Mouse (Mus musculus): ENCODE data around the gene Dpp10.

The Dpp10 gene

GRCm38 (mm10) chr1:124044925-124045640, at the start of gene Dpp10:
Gene Dpp10 (minus strand): TSS chr1:124045559.
- peak; percentile 41 for DNase-seq

DNA sequence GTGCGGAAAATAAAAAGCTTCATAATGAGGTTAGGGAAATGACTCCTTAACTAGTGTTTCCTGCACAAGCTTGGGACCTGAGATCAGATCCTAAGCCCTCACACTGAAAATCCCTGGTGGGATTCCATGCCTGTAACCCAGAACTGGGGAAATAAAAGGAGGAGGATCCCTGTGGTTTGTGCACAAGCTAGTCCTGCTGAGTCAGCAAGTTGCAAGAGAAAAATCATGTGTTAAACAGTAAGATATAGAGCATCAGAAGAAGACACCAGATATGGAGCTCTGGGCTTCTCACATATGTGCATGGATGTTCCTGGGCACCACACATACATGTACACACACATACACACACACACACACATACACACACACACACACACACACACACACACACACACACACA, 3.2 kb upstream of the Dpp10 start:
- DNase-seq: no peak

- DNase-seq: peak; percentile 58
These were observed 472 bp upstream of the Dpp10 start for GRCm38 (mm10) chr1:124045761-124046300.

GRCm38 (mm10) chr1:124044161-124044560, 1.2 kb downstream of the Dpp10 start:
- peak; percentile 25 for DNase-seq

DNA sequence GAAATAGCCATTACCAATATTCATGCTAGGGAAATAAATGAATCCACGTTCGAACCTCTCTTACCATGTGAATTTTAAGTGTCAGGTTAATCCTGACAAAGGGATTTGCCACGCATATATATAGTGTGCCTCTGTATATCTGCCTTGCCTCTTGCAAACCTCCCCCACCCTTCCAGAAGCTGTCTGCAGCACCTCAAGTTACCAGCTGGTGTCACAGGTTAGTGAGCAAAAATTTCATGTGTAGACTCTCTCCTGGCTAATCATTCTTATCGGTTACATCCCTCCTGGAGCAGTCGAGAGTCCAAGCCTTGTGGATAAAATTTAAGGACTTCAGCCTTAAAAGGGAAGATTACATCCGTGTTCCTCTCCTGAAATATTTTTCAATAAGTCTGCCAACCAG, 1.9 kb downstream of the Dpp10 start:
- no peak for DNase-seq

DNA sequence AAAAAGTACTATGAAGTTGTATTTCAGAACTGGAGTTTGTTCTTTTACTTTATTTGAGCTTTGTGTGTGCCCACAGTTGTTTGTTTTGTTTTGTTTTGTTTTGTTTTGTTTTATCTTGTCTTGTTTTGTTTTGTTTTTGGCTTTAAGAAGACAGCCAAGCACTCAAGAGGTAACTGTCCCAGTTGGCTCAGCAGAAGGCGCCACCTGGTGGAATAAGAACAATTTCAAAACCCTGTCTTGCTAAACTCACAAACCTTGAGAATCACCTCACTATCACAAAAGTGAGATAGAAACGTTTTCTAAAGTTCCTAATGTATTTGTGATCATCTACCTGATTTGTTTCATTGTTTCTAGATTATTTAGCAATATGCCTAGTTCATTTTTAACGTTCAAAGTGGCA, 3.8 kb downstream of the Dpp10 start:
- peak; percentile 42 for DNase-seq

GRCm38 (mm10) chr1:124035306-124035990, 9.9 kb downstream of the Dpp10 start:
- no peak for DNase-seq

DNA sequence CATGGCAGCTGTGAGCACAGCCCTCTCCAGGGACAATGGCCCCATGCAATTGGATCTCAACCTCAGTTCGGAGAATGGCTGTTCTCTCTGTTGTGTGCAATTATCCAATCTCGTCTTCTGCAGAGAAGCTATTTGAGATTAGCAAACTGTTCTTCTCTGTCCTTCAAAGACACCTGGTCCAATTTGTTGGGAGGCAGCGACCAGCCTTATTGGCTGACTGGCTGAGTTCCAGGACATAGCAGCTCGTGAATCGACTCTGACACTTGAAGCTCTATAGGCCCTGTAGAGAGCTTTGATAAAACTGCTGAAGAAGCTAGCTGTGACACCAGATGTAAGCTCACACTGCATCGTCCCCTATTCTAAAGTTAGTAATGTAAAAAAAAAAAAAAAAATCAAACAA, 12.7 kb downstream of the Dpp10 start:
- DNase-seq: no peak

DNA sequence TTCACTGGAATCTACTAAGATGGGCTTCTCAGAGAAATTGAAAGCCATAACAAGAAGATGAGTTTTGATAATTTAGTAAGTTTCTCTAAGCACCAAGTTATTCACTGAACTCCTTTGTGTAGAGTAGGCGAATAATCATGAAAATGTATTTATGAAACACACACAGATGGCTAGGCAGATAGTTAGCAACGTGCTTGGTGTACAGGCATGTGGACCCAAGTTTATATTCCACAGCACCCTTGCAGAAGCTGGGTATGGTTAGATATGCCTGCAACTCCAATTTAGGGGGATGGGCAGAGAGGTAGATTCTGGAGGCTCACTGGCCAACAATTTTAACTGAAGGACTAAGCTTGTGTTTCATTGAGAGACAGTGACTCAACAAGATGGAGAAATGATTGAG, 13.4 kb downstream of the Dpp10 start:
- no peak for DNase-seq

DNA sequence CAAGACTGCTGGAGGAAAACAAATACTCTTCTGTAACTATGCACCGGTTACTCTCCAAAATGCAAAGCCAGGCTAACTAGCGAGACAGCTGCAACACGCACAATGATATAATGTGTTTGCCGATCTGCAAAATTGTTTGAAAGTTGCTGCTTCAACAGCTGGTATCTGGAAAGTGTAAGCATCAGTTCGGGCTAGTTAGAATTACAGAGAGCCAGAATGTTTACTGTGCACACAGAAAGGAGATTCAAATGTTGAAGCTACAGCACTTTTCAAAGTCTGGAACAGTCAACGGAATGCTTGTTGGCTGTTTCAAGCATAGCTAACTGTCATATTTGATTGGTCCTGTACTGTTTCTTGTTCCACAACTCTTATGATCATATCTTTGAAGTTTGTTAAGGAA, 42.6 kb downstream of the Dpp10 start:
- DNase-seq: no peak

DNA sequence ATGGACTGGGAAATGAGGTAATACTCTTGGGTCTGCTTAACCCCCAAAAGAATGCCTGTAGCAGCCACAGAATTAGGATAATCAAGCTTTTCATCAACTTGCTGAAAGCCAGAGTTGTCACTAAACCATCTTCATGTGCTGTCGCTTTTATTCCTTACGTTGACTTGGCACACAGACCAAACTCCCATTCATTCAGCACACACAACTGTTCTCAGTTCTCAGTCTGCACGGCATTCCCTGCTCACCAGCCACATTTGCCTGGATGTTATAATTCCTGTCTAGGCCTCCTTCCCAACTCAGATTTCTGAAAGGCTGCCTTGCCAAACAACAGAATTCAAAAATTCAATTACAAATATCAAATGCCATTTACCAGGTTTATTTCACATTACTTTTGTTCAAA, 49.6 kb downstream of the Dpp10 start:
- DNase-seq: no peak

DNA sequence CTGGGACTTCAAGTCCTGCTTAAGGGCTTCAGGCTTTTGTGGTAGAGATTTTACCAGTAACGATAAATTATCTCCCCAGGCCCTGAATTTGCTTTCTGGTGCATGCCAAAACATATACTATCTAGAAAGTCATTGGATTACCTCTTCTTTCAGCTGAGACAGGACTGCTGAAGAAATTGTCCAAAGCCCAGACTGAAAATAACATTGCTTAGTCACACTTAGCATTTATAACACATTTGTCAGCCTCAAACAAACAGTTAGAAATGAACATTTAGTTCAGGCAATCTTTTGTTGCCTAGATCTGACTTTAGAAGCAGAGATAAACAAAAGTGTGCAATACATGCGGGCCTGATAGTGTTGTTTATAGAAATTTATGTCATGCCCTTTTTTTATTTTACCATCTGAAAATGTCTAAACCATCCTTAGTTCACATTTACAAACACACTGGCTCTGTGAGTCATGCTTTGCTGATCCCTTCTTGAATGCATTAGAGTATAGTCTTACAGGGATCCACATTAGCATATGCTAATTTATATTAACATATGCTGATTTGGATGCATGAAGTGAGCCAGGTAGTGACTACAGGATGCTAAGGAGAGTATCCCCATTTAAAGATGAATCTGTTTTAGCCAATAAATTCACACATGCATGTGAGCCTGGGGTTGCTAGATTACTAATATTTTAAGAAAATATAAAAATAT, 59.9 kb downstream of the Dpp10 start:
- DNase-seq: no peak

DNA sequence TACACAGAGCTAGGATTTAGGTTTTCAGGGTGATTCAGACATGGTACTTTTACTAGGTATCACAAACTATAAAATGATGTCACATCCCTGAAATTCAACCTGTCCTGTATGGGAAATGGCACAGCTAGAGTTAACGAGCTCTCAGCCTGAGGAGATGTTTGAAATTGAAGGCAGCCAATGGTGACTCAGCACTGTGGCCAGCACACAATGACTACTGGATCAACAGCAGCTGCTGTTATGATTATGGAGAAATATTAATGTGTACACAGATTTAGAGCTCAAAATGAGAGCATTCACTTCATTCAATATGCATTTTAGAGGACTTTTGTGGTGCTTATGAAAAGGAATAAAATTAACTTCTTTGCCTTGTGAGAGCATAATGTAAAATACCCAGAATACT, 66.8 kb downstream of the Dpp10 start:
- no peak for DNase-seq

GRCm38 (mm10) chr1:123974621-123975020, 70.7 kb downstream of the Dpp10 start:
- peak; percentile 25 for DNase-seq

DNA sequence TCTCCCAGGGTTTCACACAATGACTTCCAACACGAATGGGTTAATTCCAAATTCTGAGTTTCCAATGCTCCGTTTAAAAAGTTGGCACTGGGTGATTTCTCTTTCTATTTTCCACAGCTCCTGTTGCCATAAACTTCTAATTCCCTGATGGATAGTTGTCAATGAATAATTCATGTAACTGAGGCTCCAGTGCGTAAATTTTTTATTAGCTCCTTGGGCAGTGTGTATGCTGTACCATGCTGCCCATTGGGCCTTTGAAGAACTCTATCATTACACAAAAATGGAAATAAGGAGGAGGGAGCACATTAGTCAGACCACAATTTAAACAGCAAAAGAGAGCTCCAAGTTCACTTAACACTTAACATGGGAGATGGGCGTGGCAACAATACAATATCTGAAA, 99.2 kb downstream of the Dpp10 start:
- no peak for DNase-seq

DNA sequence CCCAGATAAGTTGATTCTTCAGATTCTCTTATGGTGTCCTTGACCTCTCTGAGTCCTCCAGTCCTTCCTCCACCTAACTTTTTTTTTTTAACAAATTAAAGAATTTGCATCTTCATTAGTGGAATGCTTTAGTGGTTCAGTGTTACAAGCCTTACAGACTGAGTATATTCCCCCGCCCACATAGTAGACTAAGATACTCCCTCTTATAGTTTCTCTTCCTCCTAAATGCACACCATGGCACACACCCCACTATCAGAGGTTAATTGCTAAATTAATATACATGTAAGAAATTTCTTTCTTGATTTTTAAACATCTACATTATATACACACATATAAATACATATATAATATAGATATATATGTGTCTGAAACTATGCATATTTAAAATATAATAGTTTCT, 104.5 kb downstream of the Dpp10 start:
- no peak for DNase-seq

DNA sequence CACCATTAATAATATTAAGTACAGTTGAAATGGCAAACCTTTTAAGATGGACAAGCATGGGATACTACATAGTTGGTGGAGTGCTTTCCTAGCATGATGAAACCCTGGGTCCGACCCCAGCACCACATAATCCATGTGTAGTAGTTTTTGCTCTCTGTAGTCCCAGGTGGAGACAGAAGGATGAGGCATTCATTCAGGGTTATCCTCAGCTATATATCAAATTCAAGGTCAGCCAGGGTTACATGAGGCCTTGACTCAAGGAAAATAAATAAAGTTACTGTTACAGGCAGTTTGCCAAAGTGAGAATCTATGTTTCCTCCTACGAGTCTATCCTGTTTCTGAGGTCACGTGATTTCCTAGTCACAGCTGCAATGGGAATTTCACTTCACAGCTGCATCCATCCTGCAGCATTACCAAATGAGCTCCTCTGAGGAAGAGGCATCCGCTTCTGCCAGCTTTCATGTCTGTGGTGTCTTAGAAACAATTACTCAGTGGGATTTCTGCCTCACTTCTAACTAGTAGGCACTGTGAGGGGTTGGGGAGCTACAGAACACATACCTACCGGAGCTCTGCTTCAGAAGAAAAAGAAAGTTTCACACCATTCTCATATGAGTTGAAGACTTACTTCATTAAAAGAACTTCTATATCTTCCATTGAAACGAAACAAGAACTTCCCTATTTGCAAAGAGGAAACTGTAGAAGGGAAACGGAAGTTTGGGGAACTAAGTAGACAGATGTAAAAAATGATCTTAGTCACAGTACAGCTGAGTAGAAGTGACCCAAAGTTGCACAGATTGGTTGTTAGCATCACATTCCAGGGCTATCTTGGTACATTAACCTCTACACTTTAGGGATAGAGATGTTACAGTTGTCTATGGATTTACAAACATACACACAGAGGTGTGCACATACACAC, 111.3 kb downstream of the Dpp10 start:
- no peak for DNase-seq

- DNase-seq: no peak
These were observed 117.4 kb downstream of the Dpp10 start for GRCm38 (mm10) chr1:123928003-123928370.

DNA sequence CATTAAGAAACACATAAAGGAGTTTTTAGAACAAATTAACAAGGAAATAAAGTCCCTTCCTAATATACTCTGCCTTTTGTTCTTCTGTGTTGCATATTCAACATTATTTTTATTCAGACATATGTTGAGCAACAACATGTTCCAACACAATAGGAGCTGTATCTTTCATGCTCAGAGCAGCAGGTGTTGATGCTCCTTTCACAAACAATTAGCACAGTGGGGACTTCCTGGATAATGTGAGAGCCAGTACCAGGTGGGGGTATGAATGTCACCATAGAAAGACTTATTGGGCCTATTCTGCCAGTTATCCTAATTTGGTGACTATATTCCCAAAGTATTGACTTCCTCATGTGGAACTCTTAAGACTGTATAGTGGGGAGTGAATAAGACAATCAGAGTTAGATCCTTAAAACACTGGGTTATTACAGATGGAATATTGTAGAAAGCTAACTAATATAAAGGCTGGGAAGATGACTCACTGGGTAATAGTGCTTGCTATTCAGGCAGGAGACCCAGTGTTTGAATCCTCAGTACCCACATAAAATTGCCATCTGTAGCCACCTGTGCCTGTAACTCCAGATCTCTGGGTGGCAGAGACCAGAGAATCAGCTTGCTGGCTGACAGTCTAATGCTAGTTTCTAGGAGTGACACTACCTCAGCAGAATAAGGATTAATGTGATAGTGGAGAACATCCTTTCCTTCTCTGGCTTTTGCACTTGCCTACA, 117.9 kb downstream of the Dpp10 start:
- no peak for DNase-seq

DNA sequence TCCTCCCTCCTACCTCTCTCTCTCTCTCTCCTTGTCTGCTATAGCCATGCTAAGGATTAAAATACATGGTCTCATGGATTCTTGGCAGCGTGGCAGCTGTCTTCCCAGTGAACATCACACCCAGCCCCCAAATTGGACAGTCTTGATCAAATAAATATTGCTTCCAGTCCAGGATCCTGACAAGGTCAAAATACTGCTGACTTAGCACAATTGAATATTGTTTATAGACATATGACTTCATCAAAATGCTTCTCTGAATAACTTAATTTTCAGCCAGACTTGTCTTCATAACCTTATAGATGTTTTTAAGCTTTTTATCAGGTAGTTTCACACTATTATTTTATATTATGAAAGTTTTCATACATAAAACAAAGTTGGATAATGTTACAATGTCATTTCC, 120.5 kb downstream of the Dpp10 start:
- DNase-seq: no peak

GRCm38 (mm10) chr1:123923907-123924306, 121.5 kb downstream of the Dpp10 start:
- no peak for DNase-seq

DNA sequence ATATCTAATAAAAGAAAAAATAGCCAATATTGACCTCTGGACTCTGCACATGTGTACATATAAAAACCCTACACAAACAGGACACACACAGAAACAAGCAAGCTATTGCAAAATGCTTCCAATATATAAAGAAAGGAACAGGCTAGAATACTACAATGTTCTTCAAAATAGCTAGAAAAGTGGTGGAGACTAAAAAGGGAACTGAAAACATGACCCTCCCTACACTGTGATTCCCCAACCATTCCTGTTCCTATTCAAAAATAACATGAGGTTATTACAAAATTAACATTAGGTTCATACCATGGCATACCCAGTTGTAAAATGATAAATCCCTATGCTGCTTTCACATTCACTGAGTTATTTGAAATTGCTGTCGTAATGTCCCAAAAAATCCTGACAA, 125.8 kb downstream of the Dpp10 start:
- no peak for DNase-seq
